Mouse (Mus musculus) intestine, embryonic 15.5 days (tissue): ENCODE data around the gene Taar2. TPM values are rescaled to one million over a fixed set of nuclear protein-coding genes. Genes with fewer than 3 reads are reported as not detected.

Experiments
- ATAC-seq: fragments of 200-750 bp; cut with Nextera tagmentation; 2 replicates; pipeline ENCODE4 v1.8.0; 2017; ENCODE audit warnings: moderate TSS enrichment, moderate library complexity
- H3K27ac ChIP-seq: fragments of 300-500 bp; sonication (generic); 2 replicates; pipeline ENCODE4 v1.5.1; 2015; ENCODE audit warnings: mild to moderate bottlenecking, inconsistent platforms
- H3K27me3 ChIP-seq: fragments of 300-500 bp; sonication (generic); replicated peaks from 2 replicates; pipeline ENCODE4 v1.6.1; 2015; ENCODE audit warnings: inconsistent platforms
- H3K36me3 ChIP-seq: fragments of 300-500 bp; sonication (generic); 2 replicates; pipeline ENCODE4 v1.6.1; 2015; ENCODE audit warnings: inconsistent platforms
- H3K4me1 ChIP-seq: fragments of 300-500 bp; sonication (generic); replicated peaks from 2 replicates; pipeline ENCODE4 v1.6.1; 2015; ENCODE audit warnings: inconsistent platforms
- H3K4me2 ChIP-seq: fragments of 300-500 bp; sonication (generic); replicated peaks from 2 replicates; pipeline ENCODE4 v1.6.1; 2015; ENCODE audit warnings: mild to moderate bottlenecking, inconsistent platforms
- H3K4me3 ChIP-seq: fragments of 300-500 bp; sonication (generic); replicated peaks from 2 replicates; pipeline ENCODE4 v1.5.1; 2015; ENCODE audit warnings: inconsistent platforms
- H3K9ac ChIP-seq: fragments of 300-500 bp; sonication (generic); 2 replicates; pipeline ENCODE4 v1.6.1; 2015; ENCODE audit warnings: inconsistent platforms
- H3K9me3 ChIP-seq: fragments of 300-500 bp; sonication (generic); 2 replicates; pipeline ENCODE4 v1.6.1; 2016; ENCODE audit warnings: inconsistent platforms
- WGBS: fragments of 180-500 bp; shearing (Covaris S2); methylation state at CpG from one replicate; pipeline ENCODE4 v1.1.7; 2015; 5-methylcytosine and 5-hydroxymethylcytosine counted together
- polyA plus RNA-seq: library from polyadenylated mRNA; unstranded; fragments of >200 nt; fragmentation: Nextera tagmentation; extraction: Ambion mirVana; gene quantifications from 2 replicates; pipeline ENCODE4 v1.2.1, GENCODE M21; 2015

Taar2 gene
- 0.14 and 0.21 TPM in 2 replicates for polyA plus RNA-seq

- H3K27me3 ChIP-seq: no peaks in the 10 kb centered on the region
These were observed at the start of gene Taar2 for GRCm38 (mm10) chr10:23938312-23938711. Gene Taar2, plus strand, starts transcription at chr10:23938572.

GRCm38 (mm10) chr10:23892987-23893386 is 45.4 kb upstream of the Taar2 start:
- no peak for ATAC-seq
- no peaks in the 10 kb centered on the region for H3K36me3 ChIP-seq
- no peak overlapping the region for H3K4me2 ChIP-seq
- H3K4me3 ChIP-seq: no peak overlapping the region
- H3K9ac ChIP-seq: no peak overlapping the region
- H3K27me3 ChIP-seq: no peaks in the 10 kb centered on the region
- WGBS: 85% methylated on average over 1 of the region's 1 CpGs
- H3K9me3 ChIP-seq: no peaks in the 10 kb centered on the region
- H3K27ac ChIP-seq: no peak overlapping the region
- H3K4me1 ChIP-seq: 0 out of 2 replicates have a peak, but pooled peaks cover 4% of the 10 kb centered on the region

More at GRCm38 (mm10) chr10:23938312-23938711, at the start of gene Taar2:
- Histone ChIP-seq H3K27ac (no peak within 1 kb of the TSS), H3K36me3 (no peaks in the 10 kb centered on the region), H3K9me3 (no peaks in the 10 kb centered on the region), H3K9ac (no peak within 1 kb of the TSS), H3K4me3 (no peak within 1 kb of the TSS), H3K4me2 (no peak within 1 kb of the TSS), H3K4me1 (no peaks in the 10 kb centered on the region)
- ATAC-seq: no peak
- 49% methylated on average over 6 of the region's 6 CpGs for WGBS

- H3K4me3 ChIP-seq: peak within 1 kb of the TSS; percentile 30
- peak within 1 kb of the TSS; percentile 74 for H3K4me2 ChIP-seq
- H3K9me3 ChIP-seq: no peaks in the 10 kb centered on the region
- H3K27ac ChIP-seq: no peak within 1 kb of the TSS
- peak; percentile 74; the same call in 1 of the 2 replicates for ATAC-seq
- H3K4me1 ChIP-seq: 0 out of 2 replicates have a peak, but pooled peaks cover 4% of the 10 kb centered on the region
- 16% methylated on average over 21 of the region's 21 CpGs for WGBS
- peak within 1 kb of the TSS; percentile 31; the same call in 1 of the 2 replicates for H3K9ac ChIP-seq
- H3K36me3 ChIP-seq: no peaks in the 10 kb centered on the region
- no peaks in the 10 kb centered on the region for H3K27me3 ChIP-seq
These were observed 43.6 kb upstream of the Taar2 start, which contains the start of gene Vnn1 for GRCm38 (mm10) chr10:23894601-23895349. Gene Vnn1, plus strand, starts transcription at chr10:23894688.

GRCm38 (mm10) chr10:23895376-23895775 is 43.0 kb upstream of the Taar2 start:
- Histone ChIP-seq H3K9ac (no peak overlapping the region), H3K4me1 (0 out of 2 replicates have a peak, but pooled peaks cover 4% of the 10 kb centered on the region), H3K36me3 (no peaks in the 10 kb centered on the region), H3K27ac (no peak overlapping the region), H3K4me3 (no peak overlapping the region), H3K4me2 (peak overlapping the region; percentile 74; the same call in 1 of the 2 replicates), H3K9me3 (no peaks in the 10 kb centered on the region), H3K27me3 (no peaks in the 10 kb centered on the region)
- 65% methylated on average over 7 of the region's 7 CpGs for WGBS
- ATAC-seq: no peak

GRCm38 (mm10) chr10:23901119-23901518 is 37.3 kb upstream of the Taar2 start:
- Histone ChIP-seq H3K27ac (no peak overlapping the region), H3K27me3 (no peaks in the 10 kb centered on the region), H3K9me3 (no peaks in the 10 kb centered on the region), H3K4me3 (no peak overlapping the region), H3K36me3 (no peaks in the 10 kb centered on the region), H3K4me1 (no peaks in the 10 kb centered on the region), H3K4me2 (no peak overlapping the region), H3K9ac (no peak overlapping the region)
- no peak for ATAC-seq
- 81% methylated on average over 3 of the region's 3 CpGs for WGBS

- no peak overlapping the region for H3K4me2 ChIP-seq
- H3K9ac ChIP-seq: no peak overlapping the region
- no peaks in the 10 kb centered on the region for H3K36me3 ChIP-seq
- no peaks in the 10 kb centered on the region for H3K4me1 ChIP-seq
- no peaks in the 10 kb centered on the region for H3K9me3 ChIP-seq
- no peaks in the 10 kb centered on the region for H3K27me3 ChIP-seq
- WGBS: 88% methylated on average over 1 of the region's 1 CpGs
- H3K4me3 ChIP-seq: no peak overlapping the region
- no peak for ATAC-seq
- H3K27ac ChIP-seq: no peak overlapping the region
These were observed 32.7 kb upstream of the Taar2 start for GRCm38 (mm10) chr10:23905661-23906060.

GRCm38 (mm10) chr10:23920056-23920455 is 18.3 kb upstream of the Taar2 start, which contains the start of gene Taar1:
Gene Taar1, plus strand, starts transcription at chr10:23920356.
- Histone ChIP-seq H3K4me2 (no peak within 1 kb of the TSS), H3K36me3 (no peaks in the 10 kb centered on the region), H3K9me3 (no peaks in the 10 kb centered on the region), H3K27ac (no peak within 1 kb of the TSS), H3K27me3 (no peaks in the 10 kb centered on the region), H3K4me3 (no peak within 1 kb of the TSS), H3K9ac (no peak within 1 kb of the TSS), H3K4me1 (no peaks in the 10 kb centered on the region)
- no peak for ATAC-seq
- WGBS: 85% methylated on average over 4 of the region's 4 CpGs

- Histone ChIP-seq H3K4me3 (no peak overlapping the region), H3K27me3 (no peaks in the 10 kb centered on the region), H3K4me2 (no peak overlapping the region), H3K9ac (no peak overlapping the region), H3K4me1 (no peaks in the 10 kb centered on the region), H3K9me3 (no peaks in the 10 kb centered on the region), H3K36me3 (no peaks in the 10 kb centered on the region), H3K27ac (no peak overlapping the region)
- ATAC-seq: no peak
- 28% methylated on average over 3 of the region's 3 CpGs for WGBS
These were observed 15.9 kb upstream of the Taar2 start for GRCm38 (mm10) chr10:23922468-23922867.

- Histone ChIP-seq H3K27ac (no peak overlapping the region), H3K4me2 (no peak overlapping the region), H3K9me3 (no peaks in the 10 kb centered on the region), H3K4me3 (no peak overlapping the region), H3K9ac (no peak overlapping the region), H3K4me1 (no peaks in the 10 kb centered on the region), H3K27me3 (no peaks in the 10 kb centered on the region), H3K36me3 (no peaks in the 10 kb centered on the region)
- ATAC-seq: no peak
- WGBS: 83% methylated on average over 2 of the region's 2 CpGs
These were observed 14.4 kb upstream of the Taar2 start for GRCm38 (mm10) chr10:23923941-23924340.

GRCm38 (mm10) chr10:23937613-23938012 is 759 bp upstream of the Taar2 start:
- H3K27ac ChIP-seq: no peak overlapping the region
- H3K4me2 ChIP-seq: no peak overlapping the region
- H3K4me1 ChIP-seq: no peaks in the 10 kb centered on the region
- H3K27me3 ChIP-seq: no peaks in the 10 kb centered on the region
- H3K9ac ChIP-seq: no peak overlapping the region
- H3K36me3 ChIP-seq: no peaks in the 10 kb centered on the region
- ATAC-seq: no peak
- WGBS: 33% methylated on average over 4 of the region's 4 CpGs
- no peak overlapping the region for H3K4me3 ChIP-seq
- H3K9me3 ChIP-seq: no peaks in the 10 kb centered on the region

- WGBS: 77% methylated on average over 5 of the region's 5 CpGs
- no peaks in the 10 kb centered on the region for H3K36me3 ChIP-seq
- H3K9me3 ChIP-seq: no peaks in the 10 kb centered on the region
- no peak overlapping the region for H3K4me2 ChIP-seq
- no peak overlapping the region for H3K4me3 ChIP-seq
- ATAC-seq: no peak
- H3K9ac ChIP-seq: no peak overlapping the region
- no peak overlapping the region for H3K27ac ChIP-seq
- H3K27me3 ChIP-seq: no peaks in the 10 kb centered on the region
- no peaks in the 10 kb centered on the region for H3K4me1 ChIP-seq
These were observed 4.1 kb downstream of the Taar2 start for GRCm38 (mm10) chr10:23942465-23942864.

GRCm38 (mm10) chr10:23948026-23948425 is 9.7 kb downstream of the Taar2 start:
- no peaks in the 10 kb centered on the region for H3K9me3 ChIP-seq
- H3K27ac ChIP-seq: no peak overlapping the region
- H3K4me2 ChIP-seq: no peak overlapping the region
- 58% methylated on average over 7 of the region's 7 CpGs for WGBS
- H3K9ac ChIP-seq: no peak overlapping the region
- no peaks in the 10 kb centered on the region for H3K4me1 ChIP-seq
- no peaks in the 10 kb centered on the region for H3K36me3 ChIP-seq
- no peak for ATAC-seq
- H3K27me3 ChIP-seq: no peaks in the 10 kb centered on the region
- H3K4me3 ChIP-seq: no peak overlapping the region

GRCm38 (mm10) chr10:23949508-23950005 is 11.2 kb downstream of the Taar2 start, which contains the start of gene Taar3:
Gene Taar3, plus strand, starts transcription at chr10:23949558.
- no peak within 1 kb of the TSS for H3K27ac ChIP-seq
- H3K9me3 ChIP-seq: no peaks in the 10 kb centered on the region
- WGBS: 90% methylated on average over 16 of the region's 16 CpGs
- no peak within 1 kb of the TSS for H3K4me3 ChIP-seq
- H3K36me3 ChIP-seq: no peaks in the 10 kb centered on the region
- no peaks in the 10 kb centered on the region for H3K27me3 ChIP-seq
- no peak for ATAC-seq
- H3K4me2 ChIP-seq: no peak within 1 kb of the TSS
- H3K4me1 ChIP-seq: no peaks in the 10 kb centered on the region
- H3K9ac ChIP-seq: no peak within 1 kb of the TSS
